Mouse (Mus musculus): ENCODE measurements at regions not wholly inside any gene's neighbourhood (a gene's known extent, or its start where the extent isn't known, plus 50 kb on each side); places are given as distances from the start of the nearest gene placed in this dataset.

DNA sequence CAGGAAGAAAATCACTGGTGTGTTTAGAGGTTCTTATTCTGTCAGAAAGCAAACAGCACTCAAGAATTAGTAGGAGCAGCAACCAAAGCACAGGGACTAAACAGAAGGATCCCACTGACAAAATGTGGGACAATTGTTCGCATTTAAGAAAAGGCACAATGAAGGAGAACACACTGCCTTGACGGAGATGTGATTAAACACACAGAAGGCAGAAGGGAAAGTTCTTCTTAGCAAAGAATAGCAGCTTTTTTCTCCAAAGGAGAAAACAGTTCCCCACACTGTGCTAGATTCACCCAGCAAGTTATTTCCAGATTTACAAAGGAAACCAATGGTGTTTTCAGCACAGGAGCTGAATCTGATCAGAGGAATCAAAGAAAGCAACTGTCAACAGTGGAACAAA is 316.5 kb downstream of the Nsun3 start:
- DNase-seq (ENCODE audit: low read depth, low spot score), result no peak

DNA sequence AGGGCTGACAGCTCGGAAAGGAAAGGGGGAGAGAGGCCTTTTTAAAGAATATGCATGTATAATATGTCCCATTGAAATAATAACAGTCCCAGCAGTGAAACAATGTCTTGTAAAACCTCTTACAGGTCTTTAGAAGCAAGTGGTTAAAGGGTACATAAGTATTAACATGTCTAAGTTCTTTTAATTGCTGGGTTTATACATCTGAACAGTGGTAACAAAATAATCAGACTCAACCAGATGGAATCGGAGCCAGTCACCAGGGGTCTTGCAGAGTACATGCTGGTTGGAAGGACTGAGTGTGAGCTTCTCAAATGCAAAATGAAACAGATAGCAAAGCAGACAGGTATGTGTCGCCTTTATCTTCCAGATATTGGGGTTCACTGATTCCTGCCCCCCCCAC is 317.3 kb downstream of the Nsun3 start:
- no peak for DNase-seq (ENCODE audit: low read depth, low spot score)

DNA sequence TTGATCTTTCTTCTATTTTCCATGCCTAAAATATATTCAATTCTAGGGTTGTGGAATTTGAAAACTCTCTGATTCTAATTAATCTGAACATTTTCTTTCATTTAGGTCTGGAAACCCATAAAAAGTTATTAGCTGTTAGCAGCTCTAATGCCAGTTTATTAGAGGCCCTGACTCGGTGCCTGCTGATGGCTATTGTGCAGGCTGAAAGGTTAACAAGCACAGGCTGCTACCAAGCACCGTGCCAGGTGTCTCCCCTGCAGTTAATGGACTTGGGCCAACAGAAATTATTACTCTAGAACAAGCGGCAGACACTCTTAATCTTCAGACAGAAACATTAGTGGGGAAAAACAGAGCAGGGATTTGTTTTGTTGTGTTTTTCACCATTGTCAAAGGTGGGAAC is 317.8 kb downstream of the Nsun3 start:
- DNase-seq (ENCODE audit: low read depth, low spot score), result no peak

DNA sequence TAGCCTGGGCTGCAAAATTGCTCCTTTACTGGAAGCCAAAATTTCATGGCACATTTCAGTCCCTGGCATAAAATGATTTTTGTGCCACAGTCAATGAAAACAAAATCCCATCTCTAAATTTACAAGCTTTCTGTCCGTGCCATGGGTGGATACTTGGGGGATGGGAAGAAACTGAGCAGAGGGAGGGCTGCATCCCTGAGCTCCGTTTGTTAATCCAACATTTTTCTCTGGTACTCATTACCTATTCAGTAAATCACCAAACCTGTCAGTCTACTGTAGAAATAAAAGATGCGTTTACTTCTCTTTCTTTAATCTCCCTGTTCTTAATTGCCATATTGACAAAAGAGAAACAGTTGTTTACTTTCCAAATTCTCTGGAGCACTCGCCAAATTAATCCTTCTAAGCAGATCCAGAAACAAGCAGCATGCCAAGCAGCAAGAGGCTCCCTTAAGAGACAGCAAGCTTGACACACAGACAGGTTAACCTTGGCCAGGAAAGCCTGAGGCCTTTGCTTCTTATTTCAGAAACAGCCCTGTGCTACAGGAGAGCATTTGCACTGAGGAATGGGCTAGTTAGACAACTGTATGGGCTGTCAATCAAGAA is 326.6 kb downstream of the Nsun3 start:
- DNase-seq (ENCODE audit: low read depth, low spot score), result no peak

DNA sequence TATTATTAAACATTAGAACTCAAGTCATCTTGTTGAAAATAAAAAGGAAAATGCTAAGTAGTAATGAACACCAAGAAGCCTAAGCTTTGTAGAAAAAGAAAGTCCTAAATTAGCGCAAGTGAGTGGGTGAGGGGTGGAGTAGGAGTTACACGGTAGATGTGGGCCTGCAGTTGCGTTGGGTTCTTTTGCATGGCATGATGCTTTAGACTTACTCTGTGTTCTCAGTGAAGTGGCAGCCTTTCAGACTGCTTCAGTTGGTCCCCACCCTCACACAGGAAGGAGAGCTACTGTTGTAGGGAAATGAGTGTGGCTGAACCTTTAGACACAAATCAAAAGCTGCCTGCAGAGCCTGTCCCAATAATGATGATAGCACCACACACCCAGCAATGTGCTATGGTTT is 336.9 kb downstream of the Nsun3 start:
- no peak for DNase-seq (ENCODE audit: low read depth, low spot score)

DNA sequence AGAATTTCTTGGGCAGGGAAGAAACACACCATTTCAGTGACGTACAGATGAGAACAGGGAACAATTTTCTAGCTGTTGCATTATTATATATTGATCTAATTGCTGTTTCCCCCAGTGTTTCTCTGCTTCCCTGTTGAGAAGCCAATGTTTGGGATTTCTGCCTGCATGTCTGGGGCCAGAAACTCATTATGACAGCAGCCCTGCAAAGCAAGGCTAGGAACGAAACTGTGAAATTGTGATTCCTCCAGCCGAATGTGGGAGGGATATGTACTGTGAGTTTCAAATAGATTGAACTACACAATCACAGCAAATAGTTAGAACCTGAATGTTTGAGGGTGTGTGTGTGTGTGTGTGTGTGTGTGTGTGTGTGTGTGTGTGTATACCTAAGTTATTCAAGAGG is 339.2 kb downstream of the Nsun3 start:
- no peak for DNase-seq (ENCODE audit: low read depth, low spot score)

DNA sequence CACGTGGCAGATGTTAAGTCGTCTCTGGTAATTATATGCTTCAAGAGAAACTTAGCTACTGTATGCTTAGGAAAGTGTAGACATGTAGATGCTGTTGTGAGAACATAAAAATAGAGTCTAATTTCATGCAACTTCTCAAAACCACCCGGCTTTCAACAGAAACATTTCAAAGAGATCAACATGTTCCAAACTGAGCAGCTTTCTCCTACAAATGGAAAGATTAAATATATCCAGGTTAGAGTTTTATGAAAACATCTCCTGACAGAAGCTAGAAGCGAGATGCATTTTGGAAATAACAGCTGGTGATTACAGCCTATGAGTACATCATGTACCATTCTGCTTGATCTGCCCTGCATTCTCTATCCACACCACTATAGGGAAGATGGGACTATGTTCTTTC is 345.4 kb downstream of the Nsun3 start:
- DNase-seq (ENCODE audit: low read depth, low spot score), result no peak

DNA sequence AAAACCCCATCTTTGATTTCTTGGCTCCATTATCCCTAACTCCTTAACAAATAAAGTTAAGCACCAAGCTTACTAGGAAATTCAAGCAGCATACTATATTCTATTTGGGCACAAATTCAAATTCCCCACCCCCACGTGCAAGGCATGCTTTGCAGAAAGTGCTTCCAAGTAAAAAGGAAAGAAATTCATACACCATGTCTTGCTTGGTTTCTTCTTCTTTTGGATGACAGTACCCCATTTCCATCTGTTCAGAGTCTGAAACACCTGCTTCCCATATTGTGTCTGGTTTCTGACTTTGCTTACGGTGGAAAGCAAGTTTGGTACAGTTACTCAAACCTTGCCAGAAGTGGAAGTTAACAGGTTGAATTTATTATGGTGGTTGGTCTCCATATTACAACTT is 353.5 kb downstream of the Nsun3 start:
- no peak for DNase-seq (ENCODE audit: low read depth, low spot score)

DNA sequence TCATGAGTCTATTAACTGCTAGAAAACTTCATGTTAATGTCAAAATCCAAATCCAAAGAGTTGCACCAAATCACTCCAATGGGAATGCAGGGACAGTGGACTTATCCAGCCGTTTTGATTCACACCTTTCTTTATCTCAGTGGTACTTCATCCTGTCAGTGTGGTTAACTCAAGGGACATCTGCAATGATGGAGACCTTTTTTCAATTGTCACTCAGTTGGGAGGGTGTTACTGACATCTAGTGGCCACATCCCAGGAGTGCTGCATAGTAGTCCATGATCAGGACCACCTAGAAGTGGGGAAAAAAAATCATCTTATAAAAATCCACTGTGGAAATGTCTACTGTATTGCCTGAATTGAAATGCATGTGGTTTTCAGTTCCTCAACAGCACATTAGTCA is 372.1 kb downstream of the Nsun3 start:
- DNase-seq (ENCODE audit: low read depth, low spot score), result peak; percentile 39

DNA sequence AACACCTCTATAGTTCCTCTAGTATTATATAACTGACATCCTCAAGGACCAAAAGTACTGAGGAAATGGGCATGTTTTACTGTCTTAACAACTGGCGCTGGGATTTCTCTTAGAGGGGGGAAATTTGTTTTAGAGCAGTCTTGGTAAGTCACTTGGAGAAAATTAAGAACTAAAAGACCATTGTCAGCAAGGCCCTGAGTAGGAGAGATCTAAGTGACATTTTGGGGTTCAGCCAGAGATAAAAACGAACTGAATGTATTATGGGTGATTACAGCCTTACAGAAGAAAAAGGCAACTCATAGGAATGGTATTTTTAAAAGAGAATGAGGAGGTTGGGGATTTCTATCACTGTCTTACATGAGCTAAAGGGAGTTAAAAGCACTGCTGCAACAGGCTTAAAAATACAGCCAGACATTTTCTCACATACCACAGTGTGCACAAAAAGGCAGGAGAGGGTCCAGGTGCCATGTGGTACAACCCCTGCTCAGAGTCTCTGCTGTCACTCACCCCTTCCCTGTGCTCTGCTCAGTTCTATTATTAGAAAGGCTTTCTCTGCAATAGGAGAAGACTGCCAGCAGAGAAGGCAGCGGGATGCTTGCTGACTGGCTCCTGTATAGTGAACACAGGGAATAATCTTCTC is 379.0 kb downstream of the Nsun3 start:
- DNase-seq (ENCODE audit: low read depth, low spot score), result no peak

DNA sequence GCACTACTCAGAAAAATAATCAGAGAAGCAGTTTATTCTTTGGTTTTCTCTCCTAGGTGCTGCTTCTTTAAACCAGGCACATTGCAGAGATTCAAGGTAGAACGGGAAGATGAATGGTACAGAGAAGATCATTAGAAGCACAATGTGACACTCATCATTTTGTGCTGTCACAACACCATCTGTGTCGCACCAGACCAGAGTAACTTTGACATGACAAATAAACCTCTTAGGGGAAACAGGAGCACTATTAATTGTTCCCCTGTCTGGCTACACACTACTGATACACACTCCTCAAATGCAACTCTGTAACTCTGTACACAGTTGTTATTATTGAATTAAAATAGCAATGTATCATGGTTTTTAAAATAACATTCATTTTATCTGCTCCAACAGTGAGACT is 380.2 kb downstream of the Nsun3 start:
- DNase-seq (ENCODE audit: low read depth, low spot score), result peak; percentile 4

DNA sequence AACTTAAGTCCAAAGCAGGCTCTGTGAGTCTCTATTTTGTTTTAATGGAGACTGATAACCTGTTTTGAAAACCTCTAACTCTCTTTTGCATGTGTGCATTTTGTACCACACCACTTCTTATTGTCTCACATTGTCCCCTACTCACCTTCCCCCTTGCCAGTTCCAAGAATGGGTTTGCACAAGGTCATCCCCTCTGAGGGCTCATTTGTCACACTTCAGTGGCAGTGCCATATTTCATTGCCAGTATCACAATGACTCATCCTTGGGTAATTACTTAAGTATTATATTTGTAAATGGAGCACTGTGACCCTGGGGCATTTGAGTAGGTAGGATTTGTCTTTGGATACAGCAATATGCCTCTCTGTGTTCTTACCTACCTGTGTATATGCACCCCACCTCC is 429.3 kb downstream of the Nsun3 start:
- DNase-seq (ENCODE audit: low read depth, low spot score), result no peak

DNA sequence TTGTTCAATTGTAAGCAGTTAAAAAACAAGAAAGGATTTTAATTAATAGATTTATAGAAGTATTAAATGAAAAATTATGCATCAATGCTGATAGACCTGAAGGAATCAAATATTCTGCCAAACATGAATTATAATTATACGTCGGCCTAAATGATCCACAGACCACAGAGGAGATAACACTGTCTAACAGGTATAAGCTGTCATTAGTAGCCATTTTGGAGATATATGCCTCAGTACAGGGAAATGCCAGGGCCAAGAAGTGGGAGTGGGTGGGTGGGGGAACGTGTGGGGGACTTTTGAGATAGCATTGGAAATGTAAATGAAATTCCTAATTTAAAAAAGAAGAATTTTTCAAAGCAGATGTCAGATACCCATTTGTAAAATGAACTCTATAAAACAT is 430.3 kb downstream of the Nsun3 start:
- no peak for DNase-seq (ENCODE audit: low read depth, low spot score)

DNA sequence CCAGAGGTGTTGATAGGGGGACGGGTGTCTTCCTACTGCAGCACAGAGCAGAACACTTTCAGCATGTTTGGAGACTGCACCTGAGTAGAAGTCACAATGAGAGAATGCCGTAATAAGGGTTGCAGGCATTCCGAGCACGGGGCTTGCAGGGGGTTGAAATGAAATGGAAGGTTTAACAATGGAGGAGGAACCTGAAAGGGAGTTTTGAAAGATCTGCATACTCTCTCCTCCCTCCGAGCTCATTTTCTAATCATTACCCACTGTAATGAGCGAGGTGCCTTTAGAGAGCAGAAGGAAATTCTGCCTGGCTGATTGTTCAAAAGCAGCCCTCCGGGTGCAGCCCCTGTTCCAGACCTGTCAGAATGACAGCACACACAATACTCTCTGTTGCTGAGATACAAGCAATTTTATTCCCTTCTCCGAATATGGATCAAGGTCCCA is 430.8 kb downstream of the Nsun3 start:
- no peak for DNase-seq (ENCODE audit: low read depth, low spot score)

DNA sequence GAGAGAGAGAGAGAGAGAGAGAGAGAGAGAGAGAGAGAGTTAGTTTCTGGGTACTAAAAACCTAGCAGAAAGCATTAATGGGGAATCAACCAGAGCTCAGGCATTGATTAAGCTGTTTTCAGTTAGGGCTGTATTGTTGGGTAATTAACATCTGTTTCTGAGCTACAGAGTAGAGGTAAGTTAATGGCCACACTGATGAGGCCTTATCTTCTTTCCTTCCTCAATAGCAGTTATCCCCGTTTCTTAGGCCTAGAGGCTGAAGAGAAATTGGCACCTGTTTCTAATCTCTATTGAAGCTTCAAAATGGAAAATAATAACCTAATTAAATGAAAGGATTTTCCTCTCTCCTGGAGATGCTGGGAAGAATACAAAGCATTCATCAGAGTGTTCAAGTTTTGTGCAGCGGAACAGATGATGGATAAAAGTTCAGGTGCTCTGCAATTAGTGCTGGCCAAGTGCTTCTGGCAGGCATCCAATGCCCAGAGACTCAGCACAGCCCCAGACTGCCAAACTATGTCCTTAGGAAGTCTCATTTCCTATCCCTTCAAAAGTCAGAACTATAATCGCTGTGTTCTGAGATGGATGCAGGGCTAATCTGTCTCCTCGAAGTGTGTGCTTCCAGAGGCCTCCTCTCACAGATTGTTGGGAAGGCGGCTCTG is 459.1 kb downstream of the Nsun3 start:
- no peak for DNase-seq (ENCODE audit: low read depth, low spot score)

DNA sequence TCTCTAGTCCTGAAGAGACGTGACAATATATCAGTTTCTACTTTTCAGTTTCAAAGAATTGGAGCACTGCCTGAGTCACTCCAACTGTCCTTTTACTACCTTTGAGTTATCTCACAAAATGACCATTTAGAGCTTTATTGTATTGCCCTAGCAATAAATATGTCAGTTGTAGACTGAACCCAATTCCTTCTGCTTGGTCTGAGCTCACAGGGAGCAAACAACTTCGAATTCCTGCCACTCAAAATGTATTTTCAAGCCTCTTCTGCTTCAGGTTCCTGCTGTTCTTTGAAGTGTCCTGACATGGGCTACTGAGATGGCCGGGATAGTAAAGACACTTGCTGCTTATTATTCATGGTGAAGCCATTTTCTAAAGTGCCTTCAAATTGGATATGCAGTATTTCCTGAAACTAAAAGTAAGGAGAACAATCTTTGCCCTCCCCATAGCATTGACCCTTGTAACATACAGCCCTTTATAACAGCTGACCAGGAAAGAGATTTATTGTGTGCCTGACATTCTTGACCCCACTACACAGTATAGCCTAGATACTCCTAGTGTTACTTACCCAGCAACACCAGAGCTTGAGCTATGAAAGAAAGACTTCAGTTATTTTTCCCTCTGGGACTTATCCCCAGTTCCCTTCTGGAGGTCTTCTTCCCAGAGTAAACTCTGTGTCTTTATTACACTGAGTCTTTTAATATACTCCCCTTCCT is 460.9 kb downstream of the Nsun3 start:
- peak; percentile 54 for DNase-seq (ENCODE audit: low read depth, low spot score)

DNA sequence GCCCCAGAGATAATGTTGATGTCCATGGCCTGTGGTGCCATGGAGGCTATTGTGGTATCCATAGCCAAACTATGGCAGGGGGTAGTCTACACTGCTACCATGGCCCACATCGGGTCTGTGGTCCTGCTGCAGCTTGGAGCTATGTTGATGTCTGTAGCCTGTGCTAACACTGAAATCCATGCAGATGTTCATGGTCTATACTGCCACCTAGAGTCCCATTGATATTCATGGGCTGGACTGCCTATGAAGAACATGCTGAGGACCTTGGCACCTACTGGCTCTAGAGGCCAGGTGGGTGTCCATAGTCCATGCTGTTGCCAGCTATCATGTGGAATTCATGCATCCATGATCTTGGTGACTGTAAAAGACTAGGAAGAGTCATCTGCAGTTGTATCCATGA is 463.8 kb downstream of the Nsun3 start:
- DNase-seq (ENCODE audit: low read depth, low spot score), result no peak

DNA sequence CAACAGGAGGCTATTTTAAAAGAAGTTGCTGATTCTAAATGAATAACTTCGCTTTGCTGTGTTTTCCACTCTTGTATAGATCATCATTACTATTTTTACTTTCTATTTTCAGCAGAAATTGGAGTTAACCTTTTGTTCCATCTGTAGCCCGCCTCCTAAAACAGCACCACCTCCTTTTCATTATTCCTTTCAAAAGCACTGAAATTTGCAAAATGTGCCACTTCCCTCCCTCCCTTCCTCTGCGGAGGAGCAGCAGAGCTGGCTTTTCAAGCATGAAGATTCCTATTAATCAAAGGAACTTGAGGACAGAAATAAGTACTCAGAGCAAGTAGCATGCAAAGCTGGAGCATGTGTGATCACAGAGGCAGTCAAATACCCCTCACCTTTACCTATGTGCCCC is 497.7 kb downstream of the Nsun3 start:
- DNase-seq (ENCODE audit: low read depth, low spot score), result no peak

Measured in mesoderm, embryonic 11.5 days (tissue).